Mouse (Mus musculus) c-Kit-negative CD71-positive TER-119-positive erythroid progenitor cells, embryonic 14.5 days (primary cell): ENCODE data around the gene Adsl.
A peak's percentile ranks its signal among the peaks of the same experiment; 100 is the strongest.

Experiments used
- DNase-seq: peaks from one replicate; pipeline ENCODE4 v3.0.0-alpha.2; 2013; ENCODE audit warnings: low read depth, low spot score

Gene Adsl

GRCm38 (mm10) chr15:80939401-80939800 is 8.9 kb upstream of the Adsl start:
- DNase-seq: no peak

DNA sequence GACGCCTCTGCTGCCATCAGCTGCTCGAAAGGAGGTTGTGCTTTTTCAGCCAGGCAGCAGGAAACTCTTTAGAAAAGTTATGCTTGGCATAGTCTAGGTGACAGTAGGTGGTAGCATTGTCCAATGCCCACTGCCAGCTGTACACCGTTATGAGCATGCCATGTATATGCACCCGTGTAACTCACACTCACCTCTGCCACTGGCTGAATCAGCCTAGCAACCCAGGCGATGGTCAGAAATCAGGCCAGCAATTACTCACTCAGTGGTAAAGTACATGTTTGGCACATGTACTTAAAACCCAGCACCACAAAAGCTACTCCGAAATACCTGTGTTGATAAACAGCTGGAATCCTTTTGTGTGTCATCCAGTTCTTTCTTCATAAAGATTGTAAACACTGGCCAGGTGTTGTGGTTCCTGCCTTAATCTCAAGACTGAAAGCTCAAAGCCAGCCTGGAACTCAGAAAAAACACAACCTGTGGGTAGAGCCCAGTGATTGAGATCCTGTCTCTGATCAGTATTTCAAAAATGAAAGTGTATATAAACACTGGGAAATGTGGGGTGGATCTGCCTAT is 6.7 kb upstream of the Adsl start:
- DNase-seq: no peak

- no peak for DNase-seq
These were observed 2.4 kb upstream of the Adsl start for GRCm38 (mm10) chr15:80945851-80946250.

DNA sequence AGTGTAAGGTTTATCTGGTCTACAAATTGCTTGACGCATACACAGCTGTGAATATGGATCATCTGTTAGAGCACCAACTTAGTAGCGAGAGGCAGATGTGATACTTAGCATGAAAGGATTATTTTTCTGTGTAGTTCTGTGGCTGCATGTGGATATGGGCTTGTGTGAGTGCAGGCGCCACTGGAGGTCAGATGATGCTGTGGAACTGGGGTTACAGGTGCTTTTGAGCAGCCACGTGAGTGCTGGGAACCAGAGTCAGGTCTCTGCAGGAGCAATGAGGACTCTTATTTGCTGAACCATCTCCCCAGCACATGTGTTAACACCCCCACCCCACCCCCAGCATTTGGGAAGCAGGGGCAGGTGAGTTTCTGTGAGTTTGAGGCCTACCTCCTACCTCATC is 1.1 kb downstream of the Adsl start:
- no peak for DNase-seq

DNA sequence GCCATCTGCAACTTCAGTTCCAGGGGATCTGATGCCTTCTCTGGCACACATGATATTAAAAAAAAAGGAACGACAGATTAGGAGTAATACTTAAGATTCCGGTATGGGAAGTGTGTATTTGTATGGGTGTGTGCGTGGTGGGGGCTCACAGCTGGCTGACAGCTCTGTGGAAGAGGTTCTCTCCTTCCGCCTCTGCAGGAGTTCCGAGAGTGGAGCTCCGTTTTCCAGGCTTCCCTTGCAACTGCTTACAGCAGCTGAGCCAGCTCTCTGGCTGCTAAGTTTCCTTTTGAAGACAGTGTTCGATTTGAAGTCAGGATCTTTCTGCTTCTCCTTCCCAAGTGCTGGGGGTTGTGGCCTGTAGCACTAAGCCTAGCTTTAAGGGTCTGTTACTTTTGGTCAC is 1.8 kb downstream of the Adsl start:
- no peak for DNase-seq

- no peak for DNase-seq
These were observed 5.7 kb downstream of the Adsl start for GRCm38 (mm10) chr15:80953971-80954370.

DNA sequence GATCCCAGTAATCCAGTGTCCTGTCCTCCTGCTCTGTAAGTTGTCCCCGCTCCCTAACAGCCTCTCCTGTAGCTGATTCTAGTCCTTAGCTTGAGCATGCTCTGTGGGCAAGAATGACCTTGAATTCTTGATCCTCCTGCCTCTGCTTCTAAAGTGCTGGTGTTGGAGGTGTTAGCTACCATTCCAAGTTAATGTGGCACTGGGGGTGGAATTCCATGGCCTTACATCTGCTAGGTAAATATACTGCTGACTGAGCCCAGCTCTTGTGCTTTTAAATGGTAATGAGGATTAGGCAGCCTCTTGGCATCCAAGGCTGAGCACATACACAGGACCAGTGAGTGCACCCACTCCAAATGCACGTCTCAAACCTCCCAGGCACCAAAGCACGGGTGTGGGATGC is 6.6 kb downstream of the Adsl start:
- no peak for DNase-seq

DNA sequence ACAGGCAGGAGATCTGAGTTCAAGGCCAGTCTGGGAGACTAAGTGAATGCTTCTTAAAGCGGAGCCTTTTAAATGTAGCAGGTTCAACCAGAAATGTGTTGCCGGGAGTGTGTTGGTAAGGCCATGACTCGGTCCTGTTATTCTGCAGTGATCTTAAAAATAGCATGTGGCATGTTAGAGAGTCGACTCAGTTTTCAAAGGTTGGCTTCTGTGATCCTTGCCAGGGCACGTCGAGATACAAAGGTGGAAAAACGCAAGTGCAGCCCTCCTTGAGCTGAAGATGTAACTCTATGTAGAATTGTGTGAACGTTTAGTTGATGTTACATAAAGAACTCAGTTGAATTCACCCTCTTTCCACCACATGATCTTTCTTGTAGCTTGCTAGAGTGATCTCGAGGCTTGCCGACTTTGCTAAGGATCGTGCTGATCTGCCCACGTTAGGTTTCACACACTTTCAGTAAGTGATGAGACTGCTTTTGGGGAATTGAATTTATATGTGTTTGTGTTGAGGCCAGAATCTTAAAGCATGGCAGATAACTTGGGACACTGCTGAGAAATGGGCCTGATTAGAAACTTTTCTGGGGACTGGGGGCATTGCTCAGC is 7.6 kb downstream of the Adsl start:
- no peak for DNase-seq

GRCm38 (mm10) chr15:80969371-80969770 is 21.1 kb downstream of the Adsl start:
- DNase-seq: no peak

GRCm38 (mm10) chr15:80974311-80974710 is 26.0 kb downstream of the Adsl start:
- no peak for DNase-seq

DNA sequence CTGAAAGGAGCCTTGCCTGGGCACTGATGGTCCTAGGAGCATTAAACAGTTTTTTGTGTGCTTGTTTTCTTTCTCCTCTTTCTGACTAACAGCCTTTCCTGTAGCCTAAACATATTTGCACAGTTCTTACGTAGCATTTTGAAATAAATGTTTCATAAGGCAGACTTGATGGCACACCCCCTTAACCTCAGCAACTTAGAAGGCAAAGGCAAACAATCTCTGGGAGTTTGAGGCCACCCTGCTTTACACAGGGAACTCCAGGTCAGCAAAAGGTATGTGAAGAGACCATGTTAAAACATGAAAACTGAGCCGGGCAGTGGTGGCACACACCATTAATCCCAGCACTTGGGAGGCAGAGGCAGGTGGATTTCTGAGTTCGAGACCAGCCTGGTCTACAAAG is 27.4 kb downstream of the Adsl start:
- DNase-seq: no peak

DNA sequence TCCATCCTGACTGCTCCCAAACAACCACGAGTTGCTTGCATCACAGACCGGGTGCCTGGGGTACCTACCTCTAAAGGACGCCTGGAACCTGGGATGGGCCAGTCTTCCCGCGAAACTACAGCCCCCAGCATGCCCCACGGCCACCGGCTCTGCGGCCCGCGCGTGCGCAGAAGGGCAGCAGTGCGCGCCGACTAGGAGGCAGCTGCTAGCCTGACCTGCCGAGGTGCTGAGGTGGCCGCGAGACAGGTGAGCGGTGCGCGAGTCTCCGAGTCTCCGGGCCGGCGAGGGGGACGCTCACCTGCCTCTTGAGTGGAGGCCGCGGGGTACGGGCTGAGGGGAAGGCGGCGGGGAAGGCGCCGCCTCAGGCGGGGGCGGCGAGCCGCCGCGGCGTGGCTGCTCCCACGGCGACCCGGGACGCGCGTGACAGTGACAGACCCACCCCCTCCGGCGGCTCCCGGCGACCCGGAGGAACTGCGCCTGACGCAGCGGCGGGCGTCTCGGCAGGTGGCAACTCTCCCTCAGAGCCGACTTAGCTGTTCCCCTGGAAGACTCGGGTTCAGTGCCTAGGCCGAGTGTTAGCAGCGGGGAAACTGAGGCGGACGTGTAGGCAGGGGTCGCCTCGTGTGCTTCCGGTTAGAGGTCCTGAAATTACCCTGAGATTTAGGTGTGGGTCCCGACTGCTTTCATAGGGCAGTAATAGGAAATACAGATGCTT is 29.5 kb downstream of the Adsl start, which contains the start of gene Sgsm3:
Gene Sgsm3, plus strand, starts transcription at position 146 of the 715 bp plus-strand sequence.
- DNase-seq: peak; percentile 70

DNA sequence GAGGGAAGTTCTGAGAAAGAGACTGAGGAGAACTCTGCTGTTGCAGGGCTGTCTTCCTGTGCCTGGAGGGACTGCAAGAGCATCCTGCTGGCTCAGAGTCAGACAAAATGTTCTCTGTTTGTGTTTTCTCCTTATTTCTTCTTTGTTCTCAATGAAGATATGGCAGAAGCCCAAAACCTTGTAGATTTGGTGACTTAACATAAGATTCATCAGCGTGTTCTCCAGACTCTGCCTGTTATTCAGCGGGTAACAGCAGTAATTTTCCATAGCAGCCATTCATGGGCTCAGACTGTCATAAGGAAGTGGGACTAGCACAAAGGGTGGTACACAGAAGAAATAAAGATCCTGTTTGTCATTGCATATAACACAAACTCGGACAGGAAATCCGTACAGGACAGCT is 31.3 kb downstream of the Adsl start:
- no peak for DNase-seq

DNA sequence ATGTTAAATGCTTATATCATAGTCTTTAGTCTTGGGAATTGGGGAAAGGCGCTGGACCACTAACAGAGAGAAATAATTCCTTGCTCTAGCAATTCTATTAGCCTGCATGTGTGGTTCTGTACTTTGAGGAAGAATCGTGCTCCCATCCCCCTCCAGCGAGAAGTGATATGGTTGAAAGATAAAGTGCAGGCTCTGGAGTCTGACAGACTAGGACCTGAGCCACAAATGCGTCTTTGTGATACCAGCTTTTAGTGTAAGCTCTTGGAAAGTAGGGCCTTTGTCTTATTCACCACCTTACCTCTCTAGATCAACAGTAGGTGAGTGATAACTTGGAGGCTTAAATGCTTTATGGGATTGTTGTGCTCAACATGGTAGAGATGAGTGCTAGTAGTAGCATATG is 32.9 kb downstream of the Adsl start:
- no peak for DNase-seq

GRCm38 (mm10) chr15:80983264-80983663 is 35.0 kb downstream of the Adsl start:
- no peak for DNase-seq

DNA sequence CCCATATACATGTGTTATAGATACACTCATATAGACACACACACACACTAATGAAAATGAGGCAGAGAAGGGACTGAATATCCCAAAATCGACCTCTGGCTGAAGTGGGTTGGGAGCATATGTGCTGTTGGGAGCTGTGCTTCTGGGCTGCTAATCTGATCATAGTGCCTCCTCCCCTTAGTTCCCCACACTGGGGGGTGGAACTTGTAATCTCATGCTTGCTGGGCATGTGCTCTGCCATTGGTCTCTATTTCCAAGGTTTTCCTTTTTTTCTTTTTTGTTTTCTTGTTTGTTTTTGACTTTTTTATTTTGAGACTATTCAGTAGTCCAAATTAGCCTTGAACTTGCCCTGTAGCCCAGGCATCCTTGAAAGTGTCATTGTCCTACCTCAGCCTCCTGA is 40.0 kb downstream of the Adsl start:
- no peak for DNase-seq

DNA sequence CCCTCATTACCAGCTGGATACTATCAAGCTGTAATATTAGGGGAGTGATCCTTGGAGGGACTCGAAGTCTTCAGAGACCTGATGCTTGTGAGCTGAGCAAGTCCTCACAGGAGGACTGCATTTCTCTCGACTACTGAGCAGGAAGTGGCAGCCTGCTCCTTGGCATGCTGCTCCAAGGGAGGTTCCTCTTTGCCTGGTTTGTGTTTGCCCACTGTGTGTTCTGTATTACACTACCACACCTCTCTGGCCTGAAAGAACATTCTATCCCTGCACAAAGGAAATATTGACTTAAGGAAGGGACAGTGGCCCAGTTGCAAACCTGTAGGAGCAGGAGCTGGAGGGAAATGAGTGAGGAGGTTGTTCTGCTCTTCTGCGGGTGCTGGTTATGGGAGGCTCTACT is 41.4 kb downstream of the Adsl start:
- DNase-seq: no peak

DNA sequence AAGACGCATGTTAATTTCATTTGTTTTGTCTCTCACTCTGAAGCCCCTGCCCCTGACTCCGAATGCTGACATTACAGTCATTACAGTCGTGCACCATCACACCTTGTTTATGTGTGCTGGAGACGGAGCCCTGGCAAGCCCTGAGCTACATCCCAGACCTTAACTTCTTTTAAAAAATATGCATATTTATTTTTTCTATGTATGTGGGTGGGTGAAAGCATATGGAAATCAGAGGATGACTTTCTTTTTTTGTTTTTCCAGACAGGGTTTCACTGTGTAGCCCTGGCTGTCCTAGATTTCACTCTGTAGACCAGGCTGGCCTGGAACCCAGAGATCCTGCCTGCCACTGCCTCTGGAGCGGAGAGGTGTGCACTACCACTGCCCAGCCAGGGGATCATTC is 46.7 kb downstream of the Adsl start:
- no peak for DNase-seq

- no peak for DNase-seq
These were observed 48.0 kb downstream of the Adsl start for GRCm38 (mm10) chr15:80996090-80996835.

DNA sequence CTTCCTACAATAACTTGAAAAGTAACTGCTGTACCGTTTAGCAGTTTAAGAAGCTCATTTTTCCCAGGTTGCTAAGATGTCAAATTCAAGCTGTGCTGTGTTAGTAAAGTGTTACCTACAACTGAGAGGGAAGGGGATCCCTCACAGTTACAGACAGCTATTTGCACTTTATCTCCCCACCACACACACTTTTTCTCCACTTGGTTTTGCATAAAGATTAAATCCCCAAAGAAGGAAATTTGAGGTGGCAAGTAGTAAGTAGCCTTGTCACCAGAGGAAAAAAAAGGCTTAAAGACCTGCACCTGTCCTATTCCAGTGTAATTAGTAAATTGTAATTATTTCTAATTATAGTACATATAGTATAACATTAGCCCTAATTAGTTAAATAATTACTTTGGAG is 48.8 kb downstream of the Adsl start:
- DNase-seq: no peak

DNA sequence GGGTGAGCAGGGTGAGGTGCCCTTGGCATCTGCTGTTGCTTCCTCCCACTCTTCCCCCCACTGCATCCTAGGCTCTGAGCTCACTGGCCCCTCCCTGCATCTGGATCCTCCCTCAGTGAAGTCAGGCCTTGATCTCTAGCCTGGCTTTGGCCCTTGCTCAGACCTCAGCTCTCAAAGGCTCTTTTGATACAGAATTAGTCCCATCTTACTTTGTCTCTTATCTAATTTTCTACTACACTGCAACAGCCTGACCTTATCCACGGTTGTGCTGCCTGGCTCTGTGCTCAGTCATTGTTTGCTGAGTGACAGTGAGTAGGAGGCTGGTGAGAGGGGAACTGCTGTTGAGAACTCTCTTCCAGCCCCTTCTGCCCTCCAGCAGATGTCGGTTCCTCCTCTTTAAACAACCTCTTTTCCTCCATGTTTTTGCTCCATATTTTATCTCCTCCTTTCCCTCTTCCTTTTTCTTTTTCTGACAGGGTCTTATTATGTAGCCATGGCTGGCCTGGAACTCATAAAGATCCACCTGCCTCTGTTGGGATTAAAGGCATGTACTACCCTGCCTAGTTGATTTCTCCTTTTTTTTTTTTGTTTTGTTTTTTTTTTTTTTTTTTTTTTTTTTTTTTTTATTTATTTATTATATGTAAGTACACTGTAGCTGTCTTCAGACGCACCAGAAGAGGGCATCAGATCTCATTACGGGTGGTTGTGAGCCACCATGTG is 52.3 kb downstream of the Adsl start:
- no peak for DNase-seq
